Mouse (Mus musculus) stomach, embryonic 14.5 days (tissue): ENCODE results near the gene Gmds. TPM values are rescaled to one million over a fixed set of nuclear protein-coding genes. Genes with fewer than 3 reads are reported as not detected.

Experiments
- ATAC-seq: fragments of 200-750 bp; cut with Nextera tagmentation; 2 replicates; pipeline ENCODE4 v1.8.0; 2017; ENCODE audit warnings: low read depth, moderate TSS enrichment; ENCODE audit not compliant: insufficient number of reproducible peaks, insufficient read depth, low FRiP score
- H3K27ac ChIP-seq: fragments of 300-500 bp; sonication (generic); 2 replicates; pipeline ENCODE4 v1.5.1; 2014; ENCODE audit warnings: mild to moderate bottlenecking, low read length, moderate library complexity, mixed read lengths
- H3K27me3 ChIP-seq: fragments of 300-500 bp; sonication (generic); 2 replicates; pipeline ENCODE4 v1.6.1; 2014; ENCODE audit warnings: low read length, control low read depth, mixed read lengths; ENCODE audit not compliant: control insufficient read depth, insufficient read depth
- H3K36me3 ChIP-seq: fragments of 300-500 bp; sonication (generic); 2 replicates; pipeline ENCODE4 v1.6.1; 2014; ENCODE audit warnings: mild to moderate bottlenecking, control low read depth, low read length, moderate library complexity, mixed read lengths; ENCODE audit not compliant: control insufficient read depth, insufficient read depth
- H3K4me1 ChIP-seq: fragments of 300-500 bp; sonication (generic); 2 replicates; pipeline ENCODE4 v1.6.1; 2014; ENCODE audit warnings: low read length, control low read depth, mixed read lengths; ENCODE audit not compliant: control insufficient read depth, insufficient read depth
- H3K4me2 ChIP-seq: fragments of 300-500 bp; sonication (generic); replicated peaks from 2 replicates; pipeline ENCODE4 v1.6.1; 2014; ENCODE audit warnings: low read depth, low read length, control low read depth
- H3K4me3 ChIP-seq: fragments of 300-500 bp; sonication (generic); 2 replicates; pipeline ENCODE4 v1.5.1; 2014; ENCODE audit warnings: low read depth, low read length, control low read depth
- H3K9ac ChIP-seq: fragments of 300-500 bp; sonication (generic); replicated peaks from 2 replicates; pipeline ENCODE4 v1.6.1; 2014; ENCODE audit warnings: low read depth, mild to moderate bottlenecking, control low read depth, low read length, moderate library complexity, mixed read lengths
- H3K9me3 ChIP-seq: fragments of 300-500 bp; sonication (generic); 2 replicates; pipeline ENCODE4 v1.6.1; 2016; ENCODE audit warnings: low read depth, low read length, control low read depth; ENCODE audit not compliant: control insufficient read depth
- WGBS: fragments of 180-500 bp; shearing (Covaris S2); extraction: QIAGEN DNeasy Blood & Tissue Kit; methylation state at CpG from one replicate; pipeline ENCODE4 v1.1.7; 2014; 5-methylcytosine and 5-hydroxymethylcytosine counted together
- polyA plus RNA-seq: library from polyadenylated mRNA; unstranded; fragments of >200 nt; fragmentation: Nextera tagmentation; extraction: Ambion mirVana; gene quantifications from 2 replicates; pipeline ENCODE4 v1.2.1, GENCODE M21; 2014

The Gmds gene
- polyA plus RNA-seq, 1 experiment from 2014 or later, result 47.8 TPM

DNA sequence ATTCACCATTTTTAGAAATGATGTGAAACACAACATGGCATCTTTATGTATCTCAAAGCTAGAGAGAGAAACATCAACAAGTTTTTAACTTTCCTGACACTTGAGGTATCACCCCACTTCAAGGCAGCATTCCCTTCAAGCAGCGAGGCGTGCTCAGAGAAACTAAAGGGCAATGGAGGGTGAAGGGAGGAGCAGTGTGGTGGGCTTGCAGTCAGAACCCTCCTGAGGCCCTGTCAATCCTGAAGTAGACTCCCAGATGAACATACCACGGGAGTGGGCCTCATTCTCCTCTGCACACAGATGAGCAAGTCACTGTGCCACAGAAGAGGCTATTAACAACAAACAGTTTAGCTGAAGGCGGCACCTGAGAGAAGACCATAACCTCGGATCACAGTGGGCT, 439.1 kb downstream of the Gmds start:
- 87% methylated on average over 5 of the region's 5 CpGs for WGBS

DNA sequence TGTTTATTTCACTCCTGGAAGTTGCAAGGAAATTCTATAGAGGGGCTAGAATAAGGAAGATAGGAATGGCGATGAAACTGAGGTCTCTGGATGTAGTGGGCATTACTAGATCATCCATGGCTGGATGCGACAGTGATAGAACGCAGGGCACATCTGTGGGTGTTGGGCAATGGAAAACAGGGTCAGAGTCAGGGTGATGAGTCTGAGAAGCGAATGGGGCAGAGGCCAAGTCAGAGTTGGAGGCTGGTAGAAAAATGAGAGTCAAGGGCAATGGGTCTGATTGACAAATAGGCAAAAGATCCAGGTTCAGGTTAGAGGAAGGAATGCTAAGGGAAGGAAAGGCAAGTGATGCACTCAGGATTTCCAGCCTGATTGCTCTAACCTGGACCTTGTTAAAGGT, 441.0 kb downstream of the Gmds start:
- Histone ChIP-seq H3K4me3 (no peak overlapping the region), H3K27ac (no peak overlapping the region), H3K9ac (no peak overlapping the region), H3K27me3 (no peaks in the 10 kb centered on the region), H3K4me1 (no peaks in the 10 kb centered on the region), H3K36me3 (no peaks in the 10 kb centered on the region), H3K9me3 (no peaks in the 10 kb centered on the region), H3K4me2 (no peak overlapping the region)
- ATAC-seq, result no peak
- WGBS, result 75% methylated on average over 4 of the region's 4 CpGs

More for the DNA sequence above, 439.1 kb downstream of the Gmds start:
- Histone ChIP-seq H3K27ac (no peak overlapping the region), H3K27me3 (no peaks in the 10 kb centered on the region), H3K9me3 (no peaks in the 10 kb centered on the region), H3K9ac (no peak overlapping the region), H3K36me3 (no peaks in the 10 kb centered on the region), H3K4me1 (no peaks in the 10 kb centered on the region), H3K4me3 (no peak overlapping the region), H3K4me2 (no peak overlapping the region)
- ATAC-seq, result no peak

DNA sequence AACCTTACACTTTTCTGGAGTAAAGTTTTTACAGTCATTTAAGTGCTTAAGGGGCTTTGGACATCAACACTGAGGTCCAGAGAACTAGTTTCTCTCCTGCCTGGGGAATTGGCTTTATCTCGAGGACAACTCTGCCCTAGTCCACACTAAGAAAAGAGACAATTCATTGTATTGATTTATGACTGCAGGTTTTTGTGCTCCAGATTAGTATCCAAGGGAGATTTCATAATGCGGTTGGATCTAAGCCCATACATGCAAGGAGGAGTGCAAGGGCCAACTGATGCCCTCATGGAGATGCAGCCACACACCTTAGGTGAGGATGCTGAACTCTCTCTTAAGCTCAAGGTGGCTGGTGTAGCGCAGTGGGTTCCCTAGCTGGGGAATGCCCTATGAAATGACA, 444.0 kb downstream of the Gmds start:
- Histone ChIP-seq H3K4me3 (no peak overlapping the region), H3K4me2 (no peak overlapping the region), H3K4me1 (no peaks in the 10 kb centered on the region), H3K9ac (no peak overlapping the region), H3K36me3 (no peaks in the 10 kb centered on the region), H3K27me3 (no peaks in the 10 kb centered on the region), H3K27ac (no peak overlapping the region), H3K9me3 (peaks cover 5% of the 10 kb centered on the region; the same call in 1 of the 2 replicates)
- no peak for ATAC-seq
- WGBS, result 79% methylated on average over 3 of the region's 3 CpGs

DNA sequence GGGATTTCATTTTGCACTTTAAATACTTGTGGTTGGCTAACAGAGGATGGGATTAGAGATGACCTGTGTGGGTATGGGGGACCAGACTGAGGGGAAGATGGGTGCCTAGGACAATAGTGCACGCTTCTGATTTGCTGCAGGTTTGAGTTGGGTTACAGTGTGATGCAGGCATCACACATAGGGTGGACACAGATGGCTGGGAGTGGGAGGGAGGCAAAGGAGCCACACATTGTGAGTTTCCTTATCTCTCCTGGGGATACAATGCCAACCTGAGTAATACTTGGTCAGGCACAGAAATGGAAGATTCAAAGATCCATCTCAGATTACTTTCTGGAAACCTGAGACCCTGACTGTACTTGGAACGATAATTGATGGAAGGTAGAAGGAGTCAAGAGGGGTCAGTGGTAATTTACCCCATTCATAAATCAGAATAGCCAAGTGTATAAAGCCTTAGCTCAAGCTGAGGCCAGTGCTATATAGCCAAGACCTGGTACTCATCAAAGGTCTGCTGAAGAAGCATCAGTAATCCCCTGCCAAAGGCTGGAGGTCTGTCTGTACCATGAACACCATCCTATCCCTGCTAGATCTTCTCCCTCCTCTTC, 445.5 kb downstream of the Gmds start:
- H3K4me1 ChIP-seq, result no peaks in the 10 kb centered on the region; the same call in 1 of the 2 replicates
- no peaks in the 10 kb centered on the region for H3K36me3 ChIP-seq
- H3K4me2 ChIP-seq, result no peak overlapping the region
- H3K27me3 ChIP-seq, result no peaks in the 10 kb centered on the region
- H3K9me3 ChIP-seq, result peaks cover 5% of the 10 kb centered on the region; the same call in 1 of the 2 replicates
- no peak for ATAC-seq
- no peak overlapping the region for H3K9ac ChIP-seq
- 55% methylated on average over 2 of the region's 2 CpGs for WGBS
- no peak overlapping the region for H3K27ac ChIP-seq
- H3K4me3 ChIP-seq, result no peak overlapping the region

DNA sequence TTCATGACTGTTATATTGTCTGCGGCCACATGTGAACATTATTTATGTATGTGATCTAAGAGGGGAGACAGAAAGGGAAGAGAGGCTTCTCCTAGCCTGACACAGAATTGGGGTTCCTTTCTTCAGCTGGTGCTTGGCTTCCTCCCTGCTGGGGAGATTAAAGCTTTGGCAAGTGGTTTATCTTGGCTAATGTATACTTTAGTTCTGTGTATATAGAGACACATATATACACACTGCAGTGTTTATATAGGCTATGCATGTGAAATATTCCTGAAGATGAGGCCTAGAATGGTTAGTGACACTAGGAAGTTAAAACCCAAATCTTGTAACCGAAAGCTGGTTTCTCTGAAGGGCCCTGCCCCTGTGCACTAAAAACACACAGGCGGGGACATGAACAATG, 450.0 kb downstream of the Gmds start:
- 46% methylated on average over 3 of the region's 3 CpGs for WGBS
- no peaks in the 10 kb centered on the region for H3K36me3 ChIP-seq
- H3K4me3 ChIP-seq, result no peak overlapping the region
- H3K4me2 ChIP-seq, result no peak overlapping the region
- no peaks in the 10 kb centered on the region; the same call in 1 of the 2 replicates for H3K4me1 ChIP-seq
- no peak overlapping the region for H3K27ac ChIP-seq
- H3K9me3 ChIP-seq, result peaks cover 5% of the 10 kb centered on the region; the same call in 1 of the 2 replicates
- no peaks in the 10 kb centered on the region for H3K27me3 ChIP-seq
- H3K9ac ChIP-seq, result no peak overlapping the region
- no peak for ATAC-seq

DNA sequence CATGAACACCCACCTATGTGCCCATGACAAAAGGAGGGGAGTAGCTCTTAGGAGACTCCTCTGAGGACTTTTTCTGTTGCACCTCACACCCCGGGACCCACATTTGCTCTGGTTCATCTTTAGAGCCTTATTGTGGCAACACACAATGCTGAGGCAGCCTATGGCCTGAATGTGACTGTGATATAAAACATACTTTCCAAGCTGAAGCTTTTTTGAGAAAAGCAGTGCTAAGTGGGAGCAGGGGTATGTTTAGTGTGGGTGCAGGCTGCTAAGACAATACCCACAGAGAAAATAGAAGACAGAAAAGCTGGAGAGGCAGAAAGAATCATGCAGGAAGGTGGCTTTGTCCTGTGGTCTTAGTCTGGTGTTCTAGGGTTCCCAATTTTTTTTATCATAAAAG, 452.8 kb downstream of the Gmds start:
- H3K9ac ChIP-seq, result no peak overlapping the region
- no peak for ATAC-seq
- H3K4me3 ChIP-seq, result no peak overlapping the region
- H3K4me2 ChIP-seq, result no peak overlapping the region
- no peaks in the 10 kb centered on the region; the same call in 1 of the 2 replicates for H3K4me1 ChIP-seq
- H3K27ac ChIP-seq, result no peak overlapping the region
- no peaks in the 10 kb centered on the region for H3K9me3 ChIP-seq
- 94% methylated on average over 1 of the region's 1 CpGs for WGBS
- no peaks in the 10 kb centered on the region for H3K36me3 ChIP-seq
- H3K27me3 ChIP-seq, result no peaks in the 10 kb centered on the region

- no peak overlapping the region for H3K4me2 ChIP-seq
- H3K4me3 ChIP-seq, result no peak overlapping the region
- peaks cover 4% of the 10 kb centered on the region; the same call in 1 of the 2 replicates for H3K4me1 ChIP-seq
- no peak overlapping the region for H3K27ac ChIP-seq
- H3K27me3 ChIP-seq, result no peaks in the 10 kb centered on the region
- no peaks in the 10 kb centered on the region for H3K9me3 ChIP-seq
- H3K36me3 ChIP-seq, result no peaks in the 10 kb centered on the region
- ATAC-seq, result no peak
- no peak overlapping the region for H3K9ac ChIP-seq
- WGBS, result 82% methylated on average over 8 of the region's 8 CpGs
Measured at GRCm38 (mm10) chr13:31878805-31879477, 459.6 kb downstream of the Gmds start.

DNA sequence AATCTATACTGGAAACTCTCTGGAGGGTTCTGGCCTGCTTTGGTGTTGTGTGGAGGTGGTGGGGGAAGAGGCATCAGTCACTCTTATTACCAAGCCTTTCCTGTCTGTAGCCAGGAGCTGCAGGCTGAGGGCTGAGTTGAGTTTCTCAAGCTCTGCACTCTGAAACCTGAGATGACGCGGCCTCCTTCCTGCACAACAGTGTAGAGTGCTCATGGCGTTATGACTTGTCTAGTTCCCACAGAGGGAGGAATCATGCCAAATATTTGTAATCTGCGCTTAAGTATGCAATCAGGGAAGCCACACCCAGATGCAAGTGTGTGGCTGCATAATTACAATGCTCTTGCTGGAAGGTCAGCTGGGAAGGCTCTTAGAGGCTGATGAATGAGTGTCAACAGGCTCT, 461.5 kb downstream of the Gmds start:
- ATAC-seq, result no peak; the same call in 1 of the 2 replicates

More for the DNA sequence above, 461.5 kb downstream of the Gmds start:
- Histone ChIP-seq H3K27me3 (no peaks in the 10 kb centered on the region), H3K4me1 (peaks cover 4% of the 10 kb centered on the region; the same call in 1 of the 2 replicates), H3K9me3 (no peaks in the 10 kb centered on the region), H3K4me3 (no peak overlapping the region), H3K27ac (no peak overlapping the region), H3K9ac (no peak overlapping the region), H3K4me2 (no peak overlapping the region), H3K36me3 (no peaks in the 10 kb centered on the region)
- WGBS, result 48% methylated on average over 4 of the region's 4 CpGs
